Mouse (Mus musculus): ENCODE measurements at regions not wholly inside any gene's neighbourhood (a gene's known extent, or its start where the extent isn't known, plus 50 kb on each side); places are given as distances from the start of the nearest gene placed in this dataset.

DNA sequence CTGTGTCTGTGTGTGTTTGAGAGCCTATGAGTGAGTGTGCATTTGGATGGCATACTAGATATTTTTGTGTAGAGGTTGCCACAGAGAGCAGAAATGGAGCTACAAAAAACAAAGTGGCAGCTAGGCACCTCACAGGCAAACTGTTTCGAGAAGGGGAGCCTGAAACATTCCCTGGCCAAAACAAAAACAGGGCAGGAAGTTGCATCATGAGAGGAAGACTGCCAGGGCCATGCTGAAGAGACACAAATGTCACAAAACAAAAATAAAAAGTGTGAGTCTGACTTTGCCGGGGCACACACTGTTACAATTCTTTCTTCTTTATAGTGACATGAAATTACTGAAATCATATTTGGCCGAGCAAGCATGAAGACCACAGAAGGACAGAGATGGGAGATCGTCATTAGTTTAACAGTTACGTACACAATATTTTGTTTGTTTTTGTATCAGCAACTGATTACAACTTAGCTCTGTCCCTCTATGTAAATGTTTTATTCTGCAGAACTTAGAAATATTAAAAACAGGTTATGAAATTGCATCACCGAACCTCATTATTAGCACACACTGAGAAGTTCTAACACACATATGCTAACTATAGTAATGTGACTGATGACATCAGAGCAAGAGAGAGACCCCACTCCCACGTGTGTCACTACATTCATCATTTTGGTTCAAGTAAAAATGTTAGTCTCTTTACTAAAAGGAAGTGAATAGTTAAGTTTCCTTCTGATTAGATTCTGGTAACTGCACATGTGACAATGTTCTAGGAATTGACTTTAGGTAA, 77.3 kb upstream of the Mkln1 start:
- no peak for DNase-seq (ENCODE audit: extremely low spot score)

DNA sequence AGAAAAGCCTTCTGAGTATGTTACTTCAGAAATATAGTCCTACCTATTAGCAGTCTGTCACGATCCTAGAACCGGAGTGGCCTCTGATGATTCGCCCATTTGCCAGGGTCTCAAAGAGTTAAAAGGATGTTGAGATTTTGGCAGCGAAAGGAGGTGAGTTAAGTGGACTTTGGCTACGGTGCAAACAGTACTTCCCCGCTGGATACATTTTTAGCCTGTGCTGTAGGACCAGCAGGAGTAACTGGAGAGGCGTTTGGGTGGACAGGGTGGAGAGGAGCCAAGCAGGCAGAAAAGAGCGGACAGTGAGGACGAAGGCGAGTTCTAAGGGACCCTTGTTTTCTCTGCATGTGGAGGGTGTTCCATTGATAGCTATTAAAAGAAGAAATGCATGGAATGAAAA, 76.6 kb upstream of the Mkln1 start:
- no peak for DNase-seq (ENCODE audit: extremely low spot score)

DNA sequence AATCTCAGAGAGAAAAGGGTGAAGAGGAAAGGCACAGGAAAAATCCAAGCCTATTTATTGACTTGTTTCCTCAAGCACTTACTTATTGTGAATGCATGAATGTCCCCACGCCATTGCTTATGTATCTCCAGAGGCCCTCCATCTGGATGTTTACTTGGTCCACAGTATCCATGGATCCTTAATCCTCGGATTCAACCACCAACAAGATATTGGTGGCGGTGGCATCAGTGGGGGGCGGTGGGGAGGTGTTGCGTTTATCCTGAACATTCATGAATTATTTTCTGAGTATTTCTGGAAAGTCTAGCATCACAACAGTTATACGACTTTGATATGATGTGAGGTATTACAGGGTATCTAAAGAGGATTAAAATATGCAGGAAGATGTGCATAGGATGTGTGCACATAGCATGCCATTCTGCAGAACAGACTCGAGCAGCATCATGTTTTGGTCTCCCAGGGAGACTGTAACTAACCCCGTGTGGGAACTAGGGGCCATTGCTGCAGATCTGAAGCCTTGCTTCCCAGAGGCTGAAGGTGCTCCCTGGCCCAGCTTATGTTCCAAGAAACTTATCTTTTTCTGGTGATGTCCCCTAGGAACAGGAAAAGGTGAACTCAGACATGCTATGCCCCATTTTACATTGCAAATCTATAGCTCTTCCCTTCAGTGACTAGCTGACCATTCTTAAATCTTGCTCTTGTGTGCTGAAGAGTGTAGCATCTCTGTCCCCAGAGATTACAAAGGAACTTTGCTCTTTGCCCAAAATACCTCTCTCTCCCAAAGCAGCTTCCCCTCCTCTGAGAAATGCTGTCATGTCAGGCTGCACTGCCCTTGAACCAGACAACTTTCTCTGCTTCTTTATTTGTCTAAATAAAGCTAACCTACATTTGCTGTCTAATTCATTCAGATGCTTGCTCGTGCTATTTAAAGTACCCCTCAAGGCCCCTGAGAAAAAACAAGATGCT, 75.0 kb upstream of the Mkln1 start:
- DNase-seq (ENCODE audit: extremely low spot score) = no peak

DNA sequence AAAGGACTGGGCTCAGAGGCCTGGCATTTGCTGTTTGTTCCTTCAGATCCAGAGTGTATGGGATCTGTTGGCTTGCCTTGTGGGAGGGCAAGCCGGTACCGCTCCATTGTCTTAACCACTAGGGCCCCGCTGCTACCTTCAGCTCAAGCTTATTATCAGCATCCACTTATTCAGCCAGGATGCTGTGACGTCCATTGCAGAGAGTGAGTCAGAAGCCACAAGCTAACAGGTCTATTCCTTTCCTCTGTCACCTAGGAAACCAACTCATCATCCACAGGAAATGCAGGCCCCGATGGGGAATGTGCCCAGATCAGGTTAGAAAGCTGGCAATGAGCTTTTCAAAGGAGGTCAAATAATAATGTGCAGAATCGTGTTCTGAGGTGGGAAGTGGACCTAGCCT, 73.8 kb upstream of the Mkln1 start:
- no peak for DNase-seq (ENCODE audit: extremely low spot score)

GRCm38 (mm10) chr6:31325621-31326020, 72.9 kb upstream of the Mkln1 start:
- no peak for DNase-seq (ENCODE audit: extremely low spot score)

DNA sequence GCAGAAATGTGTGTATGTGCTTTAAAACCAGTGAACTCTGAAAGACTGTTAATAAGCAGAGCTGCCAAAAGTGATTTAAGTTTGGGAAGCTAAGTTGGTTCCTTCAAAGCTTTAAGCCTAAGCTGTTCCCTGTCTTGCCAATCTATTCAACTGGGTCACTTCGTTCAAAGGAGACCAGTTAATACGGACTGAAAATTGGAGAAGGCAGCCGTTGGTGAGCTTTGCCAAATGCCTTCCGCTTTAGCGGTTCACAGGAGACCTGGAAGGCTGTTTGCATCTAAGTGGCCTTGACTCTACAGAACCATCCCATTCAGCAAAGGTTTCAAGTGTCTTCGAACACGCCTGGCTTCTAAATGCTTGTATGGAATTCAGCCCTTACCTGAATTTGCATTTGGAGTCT, 68.2 kb upstream of the Mkln1 start:
- DNase-seq (ENCODE audit: extremely low spot score) = no peak

GRCm38 (mm10) chr6:31330868-31331267, 67.7 kb upstream of the Mkln1 start:
- DNase-seq (ENCODE audit: extremely low spot score) = no peak

DNA sequence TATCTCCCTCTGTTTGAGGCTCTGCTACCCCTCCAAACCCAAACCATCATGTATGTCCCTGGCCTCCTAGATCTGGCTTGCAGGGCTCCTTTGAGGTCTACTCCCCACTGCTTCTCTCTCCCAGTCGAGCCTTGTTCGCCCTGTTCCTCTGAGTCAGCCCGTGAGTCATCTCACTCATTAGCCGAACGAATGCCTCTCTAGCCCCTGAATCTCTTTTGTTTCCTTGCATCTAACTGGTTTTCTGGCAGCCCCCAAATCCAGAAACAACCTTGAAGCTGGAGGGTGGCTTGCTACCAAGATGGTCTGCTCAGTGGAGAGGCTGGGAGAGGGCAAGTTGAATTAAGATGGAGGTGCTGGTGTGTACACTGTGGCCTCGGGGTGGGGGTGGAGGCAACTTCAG, 66.3 kb upstream of the Mkln1 start:
- DNase-seq (ENCODE audit: extremely low spot score) = no peak

GRCm38 (mm10) chr6:31332714-31333113, 65.8 kb upstream of the Mkln1 start:
- DNase-seq (ENCODE audit: extremely low spot score) = no peak

DNA sequence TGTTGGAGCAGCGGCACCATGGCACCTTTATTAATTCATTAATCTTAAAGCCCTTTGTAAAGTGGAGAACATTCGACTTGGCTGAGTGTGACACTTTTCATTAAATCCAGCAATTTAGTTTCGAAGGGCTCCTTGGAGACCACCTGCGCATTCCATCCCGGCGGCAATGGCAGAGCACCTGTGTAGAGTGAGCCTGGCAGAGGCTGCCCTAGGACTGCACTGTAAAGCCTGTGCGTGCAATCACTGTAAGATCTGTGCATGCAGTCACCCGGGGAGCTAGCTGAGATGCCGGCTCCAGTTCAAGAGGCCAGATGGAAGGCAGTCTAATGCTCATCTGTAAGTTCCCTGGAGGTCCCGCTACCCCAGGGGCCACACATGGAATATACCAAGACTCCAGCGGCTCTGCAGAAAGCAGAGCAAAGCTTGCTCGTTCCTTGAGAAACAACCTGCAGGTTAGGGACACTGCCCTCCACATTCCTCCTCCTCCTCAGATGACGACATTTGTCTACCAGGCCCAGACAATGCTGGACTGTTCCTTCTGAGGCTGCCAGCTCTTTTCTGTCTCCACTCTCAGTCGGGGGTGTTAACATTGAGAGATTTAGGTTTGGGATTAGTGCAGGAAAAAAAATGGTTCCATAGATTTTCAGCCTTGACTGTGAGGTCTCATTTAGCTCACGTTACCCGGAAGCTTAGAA, 65.2 kb upstream of the Mkln1 start:
- DNase-seq (ENCODE audit: extremely low spot score) = no peak

DNA sequence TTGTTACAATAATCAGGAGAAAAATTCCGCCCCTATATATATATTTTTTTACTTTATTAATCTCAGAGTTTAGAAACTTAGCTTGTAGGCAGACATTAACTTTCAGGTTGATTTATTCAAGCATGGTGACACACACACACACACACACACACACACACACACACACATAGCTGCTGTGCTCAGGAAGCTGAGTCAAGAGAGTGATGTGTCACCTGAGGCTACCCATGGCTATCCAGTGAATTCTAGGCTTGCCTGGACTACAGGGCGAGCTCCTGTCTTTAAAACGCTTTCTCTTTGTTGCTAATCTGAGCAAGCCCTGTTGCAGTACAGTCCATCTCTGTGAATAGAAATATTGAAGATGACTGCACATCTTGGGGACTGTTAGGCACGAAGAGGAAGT, 64.4 kb upstream of the Mkln1 start:
- DNase-seq (ENCODE audit: extremely low spot score) = no peak

- DNase-seq (ENCODE audit: extremely low spot score) = no peak
These were observed 59.2 kb upstream of the Mkln1 start for GRCm38 (mm10) chr6:31339122-31339947.

DNA sequence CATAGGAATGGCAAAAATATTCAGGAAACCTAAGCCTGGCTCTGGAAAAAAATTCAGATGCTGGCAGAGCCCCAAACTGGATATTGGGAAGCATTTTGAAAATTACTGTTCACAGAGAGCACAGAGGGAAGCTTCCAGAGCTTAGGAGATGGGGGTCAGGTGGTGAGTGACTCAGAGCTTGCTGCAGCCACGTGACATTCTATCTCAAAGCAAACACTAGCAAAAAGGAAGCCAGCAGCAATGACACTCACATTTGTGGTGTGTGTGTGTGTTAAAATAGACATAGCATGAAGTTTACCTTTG, 58.6 kb upstream of the Mkln1 start:
- no peak for DNase-seq (ENCODE audit: extremely low spot score)

GRCm38 (mm10) chr6:31345366-31346084, 53.0 kb upstream of the Mkln1 start:
- DNase-seq (ENCODE audit: extremely low spot score) = no peak

- DNase-seq (ENCODE audit: extremely low spot score) = no peak
These were observed 50.2 kb upstream of the Mkln1 start for GRCm38 (mm10) chr6:31348333-31348732.
